Mouse (Mus musculus) hematopoietic stem cell, adult 5-6 weeks (primary cell): ENCODE results near the gene Unc13a. TPM values are rescaled to one million over a fixed set of nuclear protein-coding genes. Genes with fewer than 3 reads are reported as not detected.
A peak's percentile ranks its signal among the peaks of the same experiment; 100 is the strongest.

ENCODE experiments used
- ATAC-seq, 2 experiments: fragments of 125-278 bp in 1 of 2; replicated peaks in 1 of 2; 2 replicates each; pipeline ENCODE4 v1.8.0; 2016 to 2017; ENCODE audit warnings: inconsistent platforms in 2 of 2, mild to moderate bottlenecking in 2 of 2, moderate number of reproducible peaks in 2 of 2, low read depth in 1 of 2, moderate TSS enrichment in 1 of 2; ENCODE audit not compliant: low FRiP score in 2 of 2, poor library complexity in 2 of 2, severe bottlenecking in 2 of 2, insufficient read depth in 1 of 2, low TSS enrichment in 1 of 2
- total RNA-seq: library from RNA; stranded (forward); fragments of 172-1452, 232-1000 nt; gene quantifications from 2 replicates; pipeline ENCODE4 v1.2.3, GENCODE M21; 2017

The Unc13a gene
- total RNA-seq, 1 experiment from 2014 or later: 3.6 TPM

GRCm38 (mm10) chr8:71674071-71674470, 2.5 kb upstream of the Unc13a start:
- no peak for ATAC-seq

DNA sequence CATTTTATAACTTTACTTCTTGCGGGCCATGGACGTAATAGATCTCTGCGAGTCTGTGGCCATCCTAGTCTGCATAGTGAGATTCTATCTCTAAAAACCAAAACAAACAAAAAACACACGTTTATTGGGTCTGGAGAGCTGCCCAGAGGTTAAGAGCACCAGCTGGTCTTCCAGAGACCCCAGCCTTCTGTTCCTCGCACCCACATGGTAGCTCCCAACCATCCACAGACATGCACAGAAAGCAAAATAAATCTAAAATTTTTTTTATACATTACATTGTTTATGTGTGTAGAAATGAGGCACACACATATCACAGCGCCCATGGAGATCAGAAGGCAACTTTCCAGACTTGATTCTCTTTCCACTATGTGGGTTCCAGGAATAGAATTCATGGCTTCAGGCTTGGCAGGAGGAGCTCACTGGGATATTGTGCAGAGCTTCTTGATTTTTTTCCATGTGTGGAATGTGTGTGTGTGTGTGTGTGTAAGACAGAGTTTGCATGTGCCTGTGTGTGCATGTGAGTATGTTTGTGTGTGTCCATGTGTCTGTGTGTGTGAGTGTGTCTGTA, 695 bp upstream of the Unc13a start:
- no peak for ATAC-seq

DNA sequence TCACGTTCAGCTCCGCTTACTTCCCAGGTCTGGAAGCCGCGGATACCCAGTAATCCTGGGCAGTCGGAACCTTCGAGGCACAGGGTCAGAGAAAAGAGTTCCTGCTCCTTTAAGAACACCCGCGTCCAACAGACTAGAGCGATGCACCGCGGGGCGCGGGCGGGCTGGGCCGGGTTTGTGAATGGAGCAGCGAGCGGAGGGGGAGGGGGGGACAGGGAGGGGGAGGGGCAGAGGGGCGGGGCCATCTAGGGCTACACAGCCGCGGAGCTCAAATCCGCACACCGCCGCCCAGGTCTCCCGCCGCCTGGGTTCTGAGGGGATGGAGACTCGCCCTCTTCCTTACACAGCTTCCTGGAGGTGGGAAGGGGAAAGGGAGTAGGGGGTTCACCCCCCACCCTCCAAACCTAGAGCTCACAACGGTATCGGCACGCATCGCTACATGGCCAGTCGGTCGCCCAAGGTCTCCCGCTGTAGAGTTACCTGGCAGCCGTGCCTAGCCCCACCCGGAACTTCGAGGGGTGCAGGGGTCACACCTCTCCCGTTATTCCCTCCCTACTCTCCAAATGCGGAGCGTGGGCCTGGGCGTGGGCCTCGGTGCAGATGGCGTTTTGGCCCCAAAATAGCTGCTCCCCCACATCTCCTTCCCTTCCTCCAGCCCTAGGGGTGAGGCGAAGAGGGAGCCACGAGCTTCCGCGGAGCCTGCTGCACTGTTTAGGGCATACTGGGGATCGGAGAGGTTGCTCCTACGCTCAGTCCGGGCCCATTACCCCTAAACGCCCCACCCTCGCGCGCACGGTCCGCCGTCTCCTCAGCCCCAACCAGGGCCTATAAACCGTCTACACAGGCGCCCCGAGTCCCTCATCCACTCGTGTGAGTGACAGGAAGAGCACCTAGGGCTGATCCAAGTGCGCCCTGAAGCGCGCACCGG, 672 bp downstream of the Unc13a start:
- ATAC-seq: peak in 1 of 2 experiments; percentile 6; a peak in 1 of 4 replicates

GRCm38 (mm10) chr8:71670198-71670597, 1.4 kb downstream of the Unc13a start:
- no peak for ATAC-seq

GRCm38 (mm10) chr8:71668220-71668975, 3.2 kb downstream of the Unc13a start:
- ATAC-seq: peak; percentile 58 to 65

- no peak for ATAC-seq
Measured at GRCm38 (mm10) chr8:71667256-71667655, 4.3 kb downstream of the Unc13a start.

DNA sequence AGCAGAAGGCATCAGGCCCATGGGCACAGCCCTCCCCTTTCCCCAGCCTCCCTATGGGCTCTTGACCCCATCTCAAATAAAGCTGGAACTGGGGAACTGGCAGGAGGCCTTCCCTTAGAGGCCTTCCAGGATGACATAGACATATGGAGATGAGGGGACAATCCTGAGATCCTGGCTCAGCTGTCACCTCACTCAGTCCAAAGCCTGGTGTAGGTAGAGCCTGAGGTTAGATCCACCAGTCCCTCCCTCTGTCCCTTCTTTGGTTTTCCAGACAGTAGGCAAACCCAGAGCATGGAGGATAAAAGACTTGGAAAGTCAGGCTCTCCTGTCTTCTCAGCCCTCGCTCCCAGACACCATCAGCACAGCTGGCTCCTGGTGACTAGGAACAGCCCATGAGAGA, 4.7 kb downstream of the Unc13a start:
- no peak for ATAC-seq

GRCm38 (mm10) chr8:71665331-71666130, 6.0 kb downstream of the Unc13a start:
- peak; percentile 47 to 60 for ATAC-seq

- peak; percentile 56 to 70 for ATAC-seq
Measured at GRCm38 (mm10) chr8:71660325-71661120, 11.0 kb downstream of the Unc13a start.

DNA sequence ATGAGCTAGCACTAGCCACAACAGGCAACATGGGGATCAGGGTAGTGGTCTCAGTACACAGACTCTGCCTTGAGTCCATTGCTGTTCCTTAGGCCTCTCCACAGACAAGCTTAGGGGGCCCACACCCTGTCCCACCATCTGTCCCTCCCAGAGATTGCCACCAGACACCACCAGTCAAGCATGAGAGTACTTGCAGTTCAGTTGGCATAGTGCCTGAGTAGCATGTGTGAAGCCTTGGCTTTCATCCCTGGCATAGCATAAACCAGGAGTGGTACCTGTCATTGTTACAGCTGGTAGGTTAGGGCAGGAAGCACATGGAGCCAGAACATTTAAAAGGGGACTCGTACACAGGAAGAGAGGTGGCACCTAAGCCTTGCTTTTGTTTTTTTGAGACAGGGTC, 11.8 kb downstream of the Unc13a start:
- no peak for ATAC-seq

DNA sequence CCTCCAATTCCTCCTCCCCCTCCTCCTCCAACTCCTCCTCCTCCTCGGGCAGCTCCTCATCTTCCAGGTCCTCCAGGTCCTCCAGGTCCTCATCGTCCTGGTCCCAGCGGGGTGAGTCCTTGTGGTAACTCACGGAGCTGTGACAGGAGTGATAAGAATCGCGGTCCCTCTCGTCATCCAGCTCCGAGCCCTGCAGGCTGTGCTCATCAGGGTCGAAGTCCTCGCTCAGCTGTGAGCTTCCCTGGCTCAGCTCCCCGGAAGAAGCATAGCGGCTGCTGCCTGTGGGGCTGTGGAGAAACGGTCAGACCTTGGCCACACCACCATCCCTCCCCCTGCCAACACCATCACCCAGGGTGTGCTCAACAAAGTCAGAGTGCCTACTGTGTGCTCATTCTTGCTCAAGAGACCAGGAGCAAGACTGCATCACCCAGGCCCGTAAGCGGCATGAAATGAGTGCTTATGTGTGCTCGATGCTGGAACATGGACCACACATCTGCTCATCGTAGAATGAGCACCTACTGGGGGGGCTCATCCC, 13.0 kb downstream of the Unc13a start:
- no peak for ATAC-seq

DNA sequence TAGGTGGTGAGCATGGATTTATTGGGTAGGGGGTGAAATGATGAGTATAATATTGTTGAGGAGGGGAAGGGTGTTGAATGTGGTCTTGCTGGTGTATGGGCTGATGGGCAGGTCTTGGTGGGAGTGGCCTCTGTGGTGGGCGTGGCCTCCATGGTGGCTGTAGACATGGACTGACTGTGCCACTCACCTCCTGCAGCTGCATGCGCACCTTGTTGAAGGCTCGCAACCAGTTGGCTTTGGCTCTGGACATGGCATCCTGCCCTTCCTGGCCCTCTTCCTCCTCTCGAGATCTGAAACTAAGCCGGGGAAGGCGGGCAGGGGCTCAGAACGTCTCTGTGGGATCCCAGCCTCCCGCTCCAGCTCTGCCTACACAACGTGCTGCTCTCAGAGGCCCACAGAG, 13.7 kb downstream of the Unc13a start:
- ATAC-seq: no peak

DNA sequence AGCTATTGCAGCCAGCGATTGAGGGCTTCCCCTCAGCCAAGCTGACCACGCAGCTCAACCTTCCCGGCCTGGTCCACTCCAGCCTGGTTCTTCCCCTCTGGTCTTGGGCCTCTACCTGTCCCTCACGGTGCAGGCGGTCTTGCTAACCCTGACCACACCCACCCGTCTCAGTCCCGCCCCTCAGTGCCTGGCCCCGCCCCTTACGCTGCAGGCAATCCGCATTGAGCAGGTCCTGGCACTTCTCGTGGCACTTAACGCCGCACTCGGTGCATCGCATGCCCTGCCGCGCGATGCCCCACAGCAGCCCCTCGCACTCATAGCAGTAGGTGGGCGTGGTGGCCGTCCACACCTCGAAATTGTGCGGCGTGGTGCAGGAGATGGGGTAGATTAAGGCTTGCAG, 17.0 kb downstream of the Unc13a start:
- ATAC-seq: peak; percentile 66 to 71

- ATAC-seq: no peak
Measured at GRCm38 (mm10) chr8:71645510-71645909, 26.0 kb downstream of the Unc13a start.

GRCm38 (mm10) chr8:71639318-71639717, 32.2 kb downstream of the Unc13a start:
- no peak for ATAC-seq

DNA sequence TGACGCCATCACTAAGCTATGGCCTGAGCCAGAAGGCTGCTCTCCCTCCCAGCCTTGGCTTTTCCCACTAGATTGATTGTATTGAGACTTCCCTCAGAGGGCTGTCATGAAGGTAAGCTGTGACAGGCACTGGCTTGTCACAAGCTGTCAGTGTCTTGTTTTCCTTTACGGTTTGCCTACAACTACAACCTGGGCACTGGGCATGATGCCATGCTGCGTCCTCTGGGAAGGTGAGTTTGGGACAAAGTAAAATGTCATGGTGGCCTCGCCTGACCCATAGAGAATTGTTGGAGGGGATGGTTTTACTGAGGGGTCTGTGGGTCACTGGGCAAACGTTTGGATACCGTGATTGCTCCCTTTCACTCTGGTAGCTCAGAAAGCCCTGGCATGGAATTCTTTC, 33.2 kb downstream of the Unc13a start:
- no peak for ATAC-seq
